Mouse (Mus musculus) heart, postnatal 36 days (tissue): ENCODE measurements at regions not wholly inside any gene's neighbourhood (a gene's known extent, or its start where the extent isn't known, plus 50 kb on each side); places are given as distances from the start of the nearest gene placed in this dataset.
"Not testable (repeated sequence)": the region's sequence is repeated elsewhere in the genome, so short reads cannot be mapped to it uniquely, and the experiment has no call there.

Experiments
- DNase-seq, 2 experiments: peaks; one replicate each; pipeline ENCODE4 v3.0.0; 2021 to 2022
- intact Hi-C: fragments of 180-260 bp; cut with DNase I; formaldehyde crosslinking; loops from one replicate; pipeline ENCODE4 v1.15.1; 2025

DNA sequence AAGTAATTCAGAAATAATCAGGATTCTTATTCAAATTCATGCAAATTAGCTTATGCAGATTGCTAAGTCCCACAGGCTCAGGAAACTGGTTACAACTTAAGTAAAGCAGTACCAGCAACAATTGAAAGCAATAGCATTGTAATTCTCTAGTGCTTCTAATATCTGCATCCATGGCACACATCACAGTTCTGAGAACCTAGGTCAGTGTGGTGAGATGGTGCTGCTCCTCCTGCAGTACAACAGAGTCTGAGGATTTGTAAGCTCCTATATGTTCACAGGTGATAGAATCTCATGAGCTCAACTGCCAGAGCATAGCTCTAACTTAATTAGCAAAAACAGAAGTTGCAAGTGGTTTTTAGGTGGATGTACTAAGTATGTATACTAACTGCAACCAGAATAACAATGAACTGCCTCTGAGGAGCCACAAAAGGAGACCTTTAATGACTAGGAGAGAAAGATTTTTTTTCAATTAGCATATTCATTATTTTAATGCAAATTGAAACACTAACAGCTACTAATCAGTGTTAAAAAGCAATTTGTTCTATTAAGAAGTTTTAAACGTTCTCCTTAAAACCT lies 403.3 kb upstream of the Lrrc3b start:
- intact Hi-C loops: no loop called here
- DNase-seq: no peak

DNA sequence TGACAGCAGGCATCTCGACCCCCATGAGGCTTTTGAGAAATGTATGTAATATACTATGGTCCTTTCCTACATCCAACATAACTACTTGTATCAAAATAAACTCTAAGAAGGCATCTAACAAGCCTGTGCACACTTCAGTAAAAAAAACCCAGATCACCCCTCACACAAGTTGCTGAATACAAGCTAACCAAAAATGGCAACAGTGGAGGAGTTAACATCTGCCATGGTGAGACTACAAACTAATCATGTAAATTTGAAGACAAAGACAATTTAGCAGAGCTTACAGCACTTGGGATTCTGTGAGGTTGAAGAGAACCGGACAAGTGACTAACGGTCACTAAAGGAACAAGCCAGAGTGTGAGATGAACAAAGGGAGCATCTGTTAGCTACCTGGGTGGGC lies 380.6 kb upstream of the Ngly1 start:
- intact Hi-C loops: no loop called here
- DNase-seq: no peak

DNA sequence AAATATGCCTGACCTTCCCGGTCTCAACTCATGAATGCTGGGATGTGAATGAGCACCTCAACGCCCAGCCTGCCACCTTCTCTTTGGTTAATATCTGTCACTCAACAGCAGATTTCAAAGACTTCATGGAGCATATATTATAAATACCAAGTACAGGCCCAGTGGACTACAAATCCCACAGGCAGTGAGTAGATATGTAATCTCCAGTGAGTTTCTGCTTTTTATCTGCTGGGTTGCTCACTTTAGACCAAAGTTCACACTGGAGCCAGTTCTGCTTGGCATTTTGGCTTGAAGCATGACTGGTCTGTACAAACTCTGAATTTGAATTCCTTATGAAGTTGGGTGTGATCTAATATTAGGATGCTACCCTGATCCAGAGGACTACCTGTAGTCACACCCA lies 377.1 kb upstream of the Ngly1 start:
- intact Hi-C loops: no loop called here
- DNase-seq: no peak

DNA sequence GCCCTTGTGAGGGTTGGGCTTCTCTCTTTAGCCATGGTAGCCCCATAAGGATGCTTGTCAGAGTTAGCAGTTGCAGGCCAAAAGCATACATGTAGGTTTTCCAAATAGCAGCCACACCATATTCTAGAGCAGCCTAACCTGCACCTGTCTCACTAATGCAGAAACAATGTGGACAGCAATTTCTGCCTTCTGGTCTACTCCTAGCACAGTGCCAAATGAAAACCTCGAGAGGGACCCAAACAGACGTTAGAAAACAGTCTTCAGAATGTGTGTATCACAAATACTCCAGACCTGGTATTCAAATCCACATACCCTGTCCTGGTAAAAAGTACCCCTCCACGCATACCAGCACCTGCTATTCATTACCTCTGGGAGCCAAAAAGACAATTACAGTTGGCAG lies 368.9 kb upstream of the Ngly1 start:
- DNase-seq: no peak
- intact Hi-C loops: loop anchor here (5.0 to 10.0 kb wide), 4 partner anchors 228 to 505 kb away; partner anchors contain the start of gene Lrrc3b

DNA sequence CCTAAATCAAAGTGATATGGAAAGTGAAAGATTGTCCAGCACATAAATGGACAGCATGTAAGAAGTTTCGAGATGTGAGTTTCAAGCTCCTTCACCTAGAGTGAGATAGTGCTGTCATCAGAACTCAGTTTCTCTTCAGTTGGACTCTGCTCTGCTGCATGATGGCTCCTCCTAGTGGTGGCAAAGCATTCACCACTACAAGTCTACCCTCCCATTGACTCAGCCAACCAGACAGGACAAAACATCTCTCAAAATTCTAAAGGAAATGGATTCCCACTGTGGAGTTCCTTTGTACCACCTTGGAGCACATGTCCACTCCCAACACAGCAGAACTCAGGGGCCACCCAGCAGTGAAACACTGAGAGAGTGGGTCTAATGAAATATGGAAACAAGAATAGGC lies 367.8 kb upstream of the Ngly1 start:
- intact Hi-C loops: loop anchor here (1.0 to 10.0 kb wide), 5 partner anchors 229 to 526 kb away; partner anchors contain the start of gene Lrrc3b
- peak; percentile 29 to 44 for DNase-seq

DNA sequence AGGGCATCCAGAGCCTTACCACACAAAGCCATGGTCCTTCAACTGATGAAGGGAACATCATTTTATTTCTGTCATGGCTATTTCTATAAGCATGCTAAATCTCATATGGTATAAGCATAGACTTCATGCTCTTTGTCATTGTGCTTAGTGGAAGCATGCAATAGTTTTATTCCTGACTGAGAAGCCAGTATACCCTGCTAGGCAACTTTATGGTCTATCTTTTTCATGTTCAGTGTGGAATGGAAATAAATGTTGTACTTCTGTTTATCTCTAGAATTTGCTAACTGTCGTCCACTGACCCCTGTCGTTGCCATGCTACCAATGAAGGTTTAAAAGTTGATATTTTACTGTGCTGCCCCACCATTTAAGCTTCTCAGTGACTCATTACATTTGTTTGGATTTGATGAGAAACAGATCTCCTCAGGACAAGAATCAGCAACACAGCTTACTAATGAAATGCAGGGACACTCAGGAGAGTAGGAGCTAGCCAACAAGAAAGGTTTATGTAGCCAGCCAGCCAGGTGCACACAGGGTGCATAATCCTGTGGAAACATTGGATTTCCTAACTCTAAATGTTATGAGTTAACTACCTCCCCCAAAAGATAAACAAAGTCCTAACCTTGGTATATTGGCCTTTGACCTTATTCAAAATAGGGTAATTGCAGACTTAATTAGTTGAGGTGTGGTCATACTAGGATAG lies 364.3 kb upstream of the Ngly1 start:
- intact Hi-C loops: loop anchor here (5.0 to 10.0 kb wide), 4 partner anchors 232 to 500 kb away; partner anchors contain the start of gene Lrrc3b

DNA sequence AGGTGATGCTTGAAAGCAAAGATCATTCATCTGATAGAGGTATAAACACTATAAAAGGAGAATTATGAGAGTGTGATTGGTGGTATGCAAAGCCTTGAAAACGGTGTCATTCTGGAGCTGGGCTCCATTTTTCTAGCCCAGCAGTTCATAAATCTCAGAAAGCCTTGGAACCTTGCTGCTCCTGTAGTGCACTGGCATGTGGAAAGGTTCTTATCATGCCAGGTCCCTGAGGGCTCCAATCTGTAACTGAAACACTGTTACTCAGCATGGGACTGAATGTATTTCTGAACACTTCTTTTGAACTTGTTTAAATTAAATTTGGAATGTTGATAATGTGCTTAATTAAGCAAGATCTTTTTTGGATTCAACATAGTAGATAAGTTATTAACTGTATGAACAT lies 352.0 kb upstream of the Ngly1 start:
- DNase-seq: no peak
- intact Hi-C loops: no loop called here

More for the DNA sequence above, 364.3 kb upstream of the Ngly1 start:
- no peak for DNase-seq

DNA sequence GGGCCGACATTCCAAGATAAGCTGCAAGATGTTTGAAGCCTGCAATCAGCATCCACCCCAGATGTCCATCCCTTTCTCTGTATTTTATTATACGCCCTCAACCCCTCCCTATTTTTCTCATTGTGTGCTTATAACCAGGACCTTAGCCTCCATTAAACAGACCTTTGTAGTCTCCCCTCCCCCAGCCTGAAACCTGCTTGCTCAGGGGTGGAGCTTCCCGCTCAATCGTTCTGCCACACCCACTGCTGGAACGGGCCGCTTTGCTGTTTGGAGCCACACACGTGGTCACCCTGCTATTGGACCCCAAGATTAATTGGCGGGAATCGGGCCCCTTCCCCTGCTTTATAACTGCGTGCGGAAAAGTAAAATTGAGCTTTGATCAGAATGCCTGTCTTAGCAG lies 342.7 kb upstream of the Ngly1 start:
- intact Hi-C loops, DNase-seq: not testable (repeated sequence)

DNA sequence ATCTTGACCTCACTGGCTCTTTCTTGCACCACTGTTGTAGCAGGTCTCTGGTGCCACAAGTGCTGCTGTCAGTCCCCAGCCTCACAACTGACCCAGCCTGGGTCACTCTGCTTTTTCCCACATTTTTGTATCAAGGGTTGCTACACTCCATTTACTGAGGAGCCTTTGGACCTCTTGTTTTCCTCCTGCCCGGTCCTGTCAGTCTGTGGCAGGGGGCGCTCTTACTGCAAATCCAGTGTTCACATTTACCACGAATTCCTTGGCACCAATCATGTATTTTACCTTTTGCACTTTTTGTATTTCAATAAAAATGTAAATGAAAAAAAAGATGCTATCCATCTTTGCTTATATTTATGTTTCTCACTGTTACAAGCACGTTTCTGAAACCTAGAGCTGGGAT lies 335.9 kb upstream of the Ngly1 start:
- DNase-seq, intact Hi-C loops: not testable (repeated sequence)

DNA sequence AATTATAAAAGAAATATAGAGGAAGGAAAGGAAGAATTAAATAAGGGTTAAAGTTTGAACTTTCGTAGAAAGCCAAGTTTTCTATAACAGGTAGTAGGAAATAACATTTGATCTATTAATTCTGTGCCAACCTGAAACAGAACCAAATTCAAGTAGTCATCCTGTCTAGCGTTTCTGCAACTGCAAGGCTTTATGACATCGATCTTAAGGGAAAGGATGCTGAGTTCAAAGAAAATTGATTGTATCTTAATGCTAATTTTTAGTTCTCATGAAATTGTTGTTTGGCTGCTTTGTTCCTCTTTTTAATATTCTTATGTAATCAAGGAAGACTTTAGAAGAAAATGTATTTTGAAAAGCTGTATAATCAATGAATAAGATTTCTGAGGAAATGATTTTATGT lies 334.9 kb upstream of the Ngly1 start:
- intact Hi-C loops: no loop called here
- no peak for DNase-seq

DNA sequence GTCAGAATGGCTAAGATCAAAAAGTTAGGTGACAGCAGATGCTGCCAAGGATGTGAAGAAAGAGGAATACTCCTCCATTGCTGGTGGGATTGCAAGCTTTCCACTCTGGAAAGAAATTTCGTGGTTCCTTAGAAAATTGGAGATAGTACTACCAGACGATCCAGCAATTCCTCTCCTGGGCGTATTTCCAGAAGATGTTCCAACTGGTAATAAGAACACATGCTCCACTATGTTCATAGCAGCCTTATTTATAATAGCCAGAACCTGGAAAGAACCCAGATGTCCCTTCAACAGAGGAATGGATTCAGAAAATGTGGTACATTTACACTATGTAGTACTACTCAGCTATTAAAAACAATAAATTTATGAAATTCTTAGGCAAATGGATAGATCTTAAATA lies 324.4 kb upstream of the Ngly1 start:
- intact Hi-C loops, DNase-seq: not testable (repeated sequence)

DNA sequence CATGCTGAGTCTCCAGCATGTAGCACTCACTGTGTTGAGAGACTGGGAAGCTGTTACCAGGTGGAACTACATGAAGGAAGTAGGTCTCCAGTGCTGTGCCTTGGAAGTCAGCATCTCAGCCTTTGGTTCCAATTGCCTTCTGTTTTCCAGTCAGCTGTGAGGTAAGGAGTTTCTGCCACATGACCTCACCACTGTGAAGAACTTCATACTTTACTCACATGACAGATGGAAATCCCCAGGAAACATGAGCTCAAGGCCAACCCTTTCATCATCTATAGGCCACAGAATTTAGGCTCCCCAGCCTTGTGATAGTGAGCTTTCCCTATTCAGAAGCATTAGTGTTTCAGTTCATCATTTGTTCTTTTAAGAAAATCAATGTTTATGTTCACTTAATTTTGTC lies 314.4 kb upstream of the Ngly1 start:
- intact Hi-C loops: no loop called here
- DNase-seq: no peak

DNA sequence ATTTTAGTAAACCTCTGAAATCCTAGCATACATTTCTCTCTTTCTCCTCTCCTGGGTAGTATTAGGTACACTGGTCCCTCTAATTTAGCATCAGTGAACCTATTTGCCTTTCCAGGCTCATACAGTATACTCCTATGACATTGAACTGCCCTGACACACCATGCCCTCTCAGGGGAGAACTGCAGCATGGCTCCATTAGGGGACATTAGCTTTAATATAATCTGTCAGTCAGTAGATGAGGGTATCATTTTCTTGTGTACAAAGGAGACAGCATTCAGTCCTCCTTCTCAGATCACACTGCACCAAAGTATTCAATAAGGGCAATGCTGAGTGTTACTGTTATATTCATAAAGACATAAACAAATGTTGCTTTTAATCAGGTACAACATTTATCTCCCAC lies 278.8 kb upstream of the Ngly1 start:
- DNase-seq: no peak
- intact Hi-C loops: no loop called here

DNA sequence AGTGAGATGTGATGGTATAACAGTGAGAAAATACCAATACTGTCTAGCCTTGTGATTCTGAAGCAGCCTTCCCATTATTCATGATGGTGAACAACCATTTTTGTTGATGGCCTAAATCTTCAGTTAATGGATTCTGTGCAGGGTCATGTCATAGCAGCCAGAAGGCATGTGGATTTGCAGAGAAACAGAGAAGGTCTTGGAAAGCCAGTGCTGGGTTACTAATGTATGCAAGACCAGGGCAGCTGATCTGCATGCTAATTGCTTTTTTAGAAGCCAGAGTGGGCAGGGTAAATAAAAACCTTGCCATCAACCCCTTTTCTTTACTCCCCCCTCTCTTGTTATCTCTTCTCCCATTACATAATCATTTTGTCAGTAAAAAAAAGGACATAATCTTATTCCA lies 278.3 kb upstream of the Ngly1 start:
- DNase-seq: no peak
- intact Hi-C loops: no loop called here

DNA sequence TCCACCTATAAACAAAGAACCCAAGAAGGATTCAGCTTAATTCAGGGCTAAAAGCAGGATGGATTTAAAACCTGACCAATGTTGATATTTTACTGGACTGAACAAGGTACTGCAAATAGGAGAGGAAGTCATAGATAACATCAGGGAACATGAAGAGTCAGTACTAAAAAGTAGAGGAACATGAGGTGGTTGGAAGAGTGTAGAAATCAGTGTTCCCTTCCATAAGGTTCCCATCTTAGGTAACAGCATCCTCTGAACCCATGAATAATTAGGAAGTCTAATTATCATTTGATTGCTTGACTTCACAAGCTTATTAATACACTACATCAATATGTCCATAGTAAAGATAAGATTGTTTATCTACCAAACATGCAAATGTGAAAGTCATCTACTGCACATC lies 277.8 kb upstream of the Ngly1 start:
- DNase-seq: no peak
- intact Hi-C loops: no loop called here

DNA sequence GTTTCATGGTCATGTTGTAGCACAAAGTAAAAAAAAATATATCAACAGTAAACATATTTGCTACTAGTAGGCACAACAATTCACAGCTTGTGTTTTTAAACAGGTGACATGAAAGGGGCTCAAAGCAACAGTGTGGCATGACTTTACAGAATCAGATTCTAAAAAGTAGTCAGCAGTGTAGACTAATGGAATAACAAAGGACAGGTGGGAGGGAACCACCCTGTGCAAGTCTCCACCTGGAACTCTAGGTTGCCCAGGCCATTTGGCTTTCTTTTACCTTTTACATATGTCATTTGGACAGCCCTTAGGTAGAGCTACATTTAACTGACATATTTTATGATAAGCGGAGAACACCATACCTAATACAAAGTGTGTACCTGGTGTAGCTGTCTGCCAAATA lies 271.7 kb upstream of the Ngly1 start:
- DNase-seq: no peak
- intact Hi-C loops: no loop called here

DNA sequence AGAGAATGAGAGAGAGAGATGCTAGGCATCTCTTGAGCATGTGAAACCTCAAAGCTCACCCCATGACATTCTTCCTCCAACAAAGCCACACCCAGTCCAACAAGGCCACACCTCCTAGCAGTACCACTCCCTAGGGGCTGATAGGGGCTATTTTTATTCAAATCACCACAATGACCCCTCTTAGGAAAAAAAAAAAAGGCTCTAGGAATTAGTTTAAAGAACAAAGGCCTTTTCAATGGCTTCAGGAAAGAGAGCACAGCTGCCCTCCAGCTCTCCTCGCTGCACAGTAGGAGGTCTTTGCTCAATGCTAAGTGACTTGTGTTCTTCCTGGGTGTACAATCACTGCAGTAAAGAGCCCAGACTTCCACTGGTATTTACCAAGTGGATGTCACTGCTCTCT lies 270.8 kb upstream of the Ngly1 start:
- no peak for DNase-seq
- intact Hi-C loops: no loop called here

DNA sequence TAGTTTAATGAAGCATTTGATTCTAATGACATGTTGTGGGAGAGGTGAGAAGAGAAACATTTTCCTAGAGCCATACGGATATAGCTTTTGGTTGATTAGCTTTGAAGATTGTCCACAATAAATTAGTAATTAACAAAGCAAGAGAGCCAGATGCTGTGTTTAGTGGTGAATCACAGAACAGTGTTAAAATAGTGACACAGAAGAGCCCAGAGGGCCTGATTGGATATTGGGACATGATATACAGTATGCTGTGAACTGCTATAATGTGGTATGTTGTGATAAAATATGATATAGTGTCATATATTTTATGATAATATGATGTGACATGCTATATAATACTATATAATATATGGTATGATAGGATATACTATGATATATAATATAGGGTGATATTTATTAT lies 243.7 kb upstream of the Ngly1 start:
- DNase-seq: no peak

DNA sequence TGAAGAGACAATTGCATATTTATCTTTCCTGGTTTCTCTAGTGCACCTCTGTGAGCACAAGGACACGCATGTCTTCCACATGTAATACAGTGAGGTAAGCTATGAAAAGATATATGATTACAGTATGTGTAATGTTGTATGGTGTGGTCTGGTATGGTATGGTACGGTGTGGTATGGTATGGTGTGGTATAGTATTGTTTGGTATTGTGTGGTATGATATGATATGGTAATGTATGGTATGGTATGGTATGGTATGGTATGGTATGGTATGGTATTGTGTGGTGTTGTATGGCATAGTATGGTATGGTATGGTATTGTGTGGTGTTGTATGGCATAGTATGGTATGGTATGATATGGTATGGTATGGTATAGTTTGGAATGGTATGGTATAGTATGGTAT lies 242.1 kb upstream of the Ngly1 start:
- intact Hi-C loops: no loop called here

More for the DNA sequence above, 243.7 kb upstream of the Ngly1 start:
- intact Hi-C loops: no loop called here

DNA sequence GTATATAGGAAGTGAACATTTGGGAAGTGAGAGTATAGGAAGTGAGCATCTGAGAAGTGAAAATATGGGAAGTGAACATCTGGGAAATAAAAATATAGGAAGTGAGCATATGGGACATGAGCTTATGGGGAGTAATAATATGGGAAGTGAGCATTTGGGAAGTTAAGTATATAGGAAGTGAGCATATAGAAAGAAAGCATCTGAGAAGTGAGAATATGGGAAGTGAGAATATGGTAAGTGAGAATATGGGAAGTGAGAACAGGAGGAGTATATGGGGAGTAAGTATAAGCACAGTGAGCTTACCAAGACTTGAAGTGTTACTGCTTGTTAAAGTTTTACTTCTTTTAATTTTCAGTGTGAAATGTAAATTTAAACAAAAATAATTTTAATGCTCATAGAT lies 239.3 kb upstream of the Ngly1 start:
- intact Hi-C loops: no loop called here
- DNase-seq: no peak

More for the DNA sequence above, 242.1 kb upstream of the Ngly1 start:
- DNase-seq: no peak

DNA sequence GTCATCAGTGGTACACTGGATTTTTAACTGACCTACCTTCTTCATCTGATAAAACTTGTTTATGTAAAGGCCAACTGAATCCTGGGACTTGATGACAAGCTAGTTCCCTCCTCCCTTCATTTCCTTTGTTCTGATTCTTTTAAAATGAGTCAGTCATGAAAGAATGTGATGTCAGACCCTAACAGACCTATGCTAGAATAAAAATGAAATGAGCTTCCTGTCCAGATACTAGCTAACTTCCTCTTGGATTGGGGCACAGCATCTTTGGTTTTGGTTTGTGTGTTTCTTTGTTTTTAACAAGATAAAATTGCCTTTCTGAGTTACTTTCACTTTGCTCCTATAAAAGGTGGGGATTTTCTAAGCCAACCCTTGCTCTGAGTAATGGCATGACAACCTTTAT lies 225.2 kb upstream of the Ngly1 start:
- intact Hi-C loops: no loop called here
- no peak for DNase-seq

DNA sequence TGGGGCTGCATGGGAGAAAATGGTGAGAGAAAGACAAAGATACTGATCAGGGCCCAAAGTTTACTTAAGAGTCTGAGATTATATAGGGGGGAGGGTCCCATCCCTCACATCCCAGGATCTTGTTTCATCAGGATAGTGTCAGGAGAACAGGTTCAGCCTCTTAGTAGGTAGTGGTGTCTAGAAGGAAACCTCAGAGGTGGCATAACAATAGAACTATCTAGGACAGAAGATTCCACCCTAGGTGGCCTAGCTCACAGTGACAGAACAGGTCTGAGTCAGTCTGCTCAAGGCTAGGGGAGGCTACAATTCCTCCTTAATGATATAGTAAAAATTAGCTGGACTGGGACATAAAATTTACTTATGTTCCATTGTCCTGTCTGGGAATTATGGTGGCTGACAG lies 211.3 kb upstream of the Ngly1 start:
- no peak for DNase-seq
- intact Hi-C loops: no loop called here

DNA sequence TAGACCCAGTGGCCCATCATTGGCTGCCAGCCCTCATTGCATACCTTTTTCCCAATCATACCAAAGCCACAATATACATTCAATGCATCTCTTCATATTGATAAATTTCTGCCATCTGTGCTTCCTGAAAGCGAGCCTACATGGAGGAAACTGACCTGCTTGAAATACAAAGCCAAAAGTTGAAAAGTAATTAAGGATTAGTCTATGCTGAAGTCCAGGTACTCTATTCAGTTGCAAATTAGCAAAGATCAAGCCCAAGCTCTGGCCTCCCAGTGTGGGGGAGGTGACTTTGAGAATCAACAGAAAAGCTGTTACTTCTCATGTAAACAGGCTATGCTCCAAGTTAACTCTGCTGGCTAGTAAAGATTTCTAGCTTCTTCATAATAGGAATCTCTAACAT lies 210.7 kb upstream of the Ngly1 start:
- intact Hi-C loops: no loop called here

More for the DNA sequence above, 210.7 kb upstream of the Ngly1 start:
- DNase-seq: no peak
